Mouse (Mus musculus) bone marrow, adult 2 months (tissue): Measurements from ENCODE around the gene Hist1h4b. TPM values are rescaled to one million over a fixed set of nuclear protein-coding genes. Genes with fewer than 3 reads are reported as not detected.
"Not testable (repeated sequence)": the region's sequence is repeated elsewhere in the genome, so short reads cannot be mapped to it uniquely, and the experiment has no call there.

Source experiments
- H3K27ac ChIP-seq: fragments of 200-500 bp; 2 replicates; pipeline ENCODE4 v1.5.1; 2012; ENCODE audit warnings: low read depth, mild to moderate bottlenecking, control low read depth, inconsistent platforms, low read length; ENCODE audit not compliant: control insufficient read depth, poor library complexity, insufficient read depth
- H3K4me1 ChIP-seq: fragments of 200-500 bp; 2 replicates; pipeline ENCODE4 v1.6.1; 2011; ENCODE audit warnings: low read length; ENCODE audit not compliant: control insufficient read depth, insufficient read depth
- H3K4me3 ChIP-seq: fragments of 200-500 bp; replicated peaks from 2 replicates; pipeline ENCODE3; 2011; ENCODE audit warnings: mild to moderate bottlenecking, low read depth, low read length, control low read depth; ENCODE audit not compliant: control insufficient read depth
- CTCF ChIP-seq: fragments of 200-500 bp; IDR thresholded peaks from 2 replicates; pipeline ENCODE4 v1.5.1; 2011; ENCODE audit warnings: low read length, control low read depth; ENCODE audit not compliant: control insufficient read depth, insufficient read depth
- POLR2A ChIP-seq: fragments of 200-500 bp; IDR thresholded peaks from 2 replicates; pipeline ENCODE4 v1.6.1; 2011; ENCODE audit warnings: low read depth, mild to moderate bottlenecking, control low read depth, low read length, borderline replicate concordance; ENCODE audit not compliant: control insufficient read depth
- WGBS: fragments of 180-500 bp; shearing (Covaris S2); methylation state at CpG from one replicate; pipeline ENCODE4 v1.1.7; 2018; 5-methylcytosine and 5-hydroxymethylcytosine counted together
- polyA plus RNA-seq: library from polyadenylated mRNA; stranded (reverse); fragments of >200 nt; gene quantifications from 2 replicates; pipeline ENCODE4 v1.2.4, GENCODE M21; 2011; ENCODE audit warnings: low replicate concordance; ENCODE audit not compliant: missing spikeins, insufficient read depth, insufficient read length

Gene Hist1h4b
- polyA plus RNA-seq: 275 and 281 TPM in 2 replicates

GRCm38 (mm10) chr13:23756790-23757189, at the start of gene Hist1h4b:
Hist1h4b (plus strand) TSS chr13:23757013.
- Histone ChIP-seq H3K27ac (peak within 1 kb of the TSS; percentile 98), H3K4me3 (peak within 1 kb of the TSS; percentile 49), H3K4me1 (peaks cover 2% of the 10 kb centered on the region; the same call in 1 of the 2 replicates)
- WGBS: 0% methylated on average over 22 of the region's 22 CpGs
- no peak for TF ChIP-seq CTCF
- TF ChIP-seq POLR2A: peak; percentile 99

- H3K4me1 ChIP-seq: no peaks in the 10 kb centered on the region; the same call in 1 of the 2 replicates
- H3K4me3 ChIP-seq: no peak overlapping the region
- 76% methylated on average over 4 of the region's 4 CpGs for WGBS
- H3K27ac ChIP-seq: no peak overlapping the region
- TF ChIP-seq POLR2A (no peak), CTCF (no peak)
Measured at GRCm38 (mm10) chr13:23708041-23708440, 48.8 kb upstream of the Hist1h4b start.

GRCm38 (mm10) chr13:23708654-23709053, 48.2 kb upstream of the Hist1h4b start:
- TF ChIP-seq CTCF: no peak
- TF ChIP-seq POLR2A: no peak
- no peak overlapping the region for H3K4me3 ChIP-seq
- H3K27ac ChIP-seq: no peak overlapping the region
- 68% methylated on average over 4 of the region's 4 CpGs for WGBS
- no peaks in the 10 kb centered on the region; the same call in 1 of the 2 replicates for H3K4me1 ChIP-seq

- Histone ChIP-seq H3K4me1 (no peaks in the 10 kb centered on the region; the same call in 1 of the 2 replicates), H3K4me3 (peak overlapping the region; percentile 75), H3K27ac (peak overlapping the region; percentile 78)
- TF ChIP-seq CTCF (no peak), POLR2A (no peak)
- 21% methylated on average over 15 of the region's 15 CpGs for WGBS
Measured at GRCm38 (mm10) chr13:23709714-23710373, 47.0 kb upstream of the Hist1h4b start.

GRCm38 (mm10) chr13:23710374-23711089, 46.3 kb upstream of the Hist1h4b start, which contains the start of gene Hfe:
Hfe (minus strand) TSS chr13:23710854.
- TF ChIP-seq CTCF (no peak), POLR2A (peak; percentile 64; the same call in 1 of the 2 replicates)
- Histone ChIP-seq H3K4me3 (peak within 1 kb of the TSS; percentile 75), H3K27ac (peak within 1 kb of the TSS; percentile 78), H3K4me1 (no peaks in the 10 kb centered on the region; the same call in 1 of the 2 replicates)
- 2% methylated on average over 17 of the region's 17 CpGs for WGBS

GRCm38 (mm10) chr13:23716261-23717042, 40.4 kb upstream of the Hist1h4b start:
- WGBS: 33% methylated on average over 5 of the region's 5 CpGs
- Histone ChIP-seq H3K4me3 (no peak overlapping the region), H3K27ac (no peak overlapping the region), H3K4me1 (no peaks in the 10 kb centered on the region; the same call in 1 of the 2 replicates)
- no peak for TF ChIP-seq CTCF
- no peak for TF ChIP-seq POLR2A

GRCm38 (mm10) chr13:23717176-23717575, 39.6 kb upstream of the Hist1h4b start:
- TF ChIP-seq POLR2A: no peak
- TF ChIP-seq CTCF: no peak
- H3K4me1 ChIP-seq: no peaks in the 10 kb centered on the region; the same call in 1 of the 2 replicates
- WGBS: 62% methylated on average over 11 of the region's 11 CpGs
- no peak overlapping the region for H3K4me3 ChIP-seq
- peak overlapping the region; percentile 69 for H3K27ac ChIP-seq

- not testable (repeated sequence) for H3K4me3 ChIP-seq, H3K4me1 ChIP-seq
- WGBS: 19% methylated on average over 2 of the region's 2 CpGs
- H3K27ac ChIP-seq: peak overlapping the region; percentile 69; the same call in 1 of the 2 replicates
Measured at GRCm38 (mm10) chr13:23717593-23718245, 39.1 kb upstream of the Hist1h4b start.
